Mouse (Mus musculus) layer of hippocampus, adult 2 months (tissue): Measurements from ENCODE around the gene Exog. TPM values are rescaled to one million over a fixed set of nuclear protein-coding genes. Genes with fewer than 3 reads are reported as not detected.

Experiments
- DNase-seq, 2 experiments: peaks; one replicate each; pipeline ENCODE4 v3.0.0; 2022; ENCODE audit warnings: low spot score in 2 of 2
- H3K27ac ChIP-seq: fragments of 200-600 bp; 2 replicates; pipeline ENCODE4 v1.8.1; 2022
- H3K4me3 ChIP-seq: fragments of 200-600 bp; 2 replicates; pipeline ENCODE4 v1.8.1; 2022; ENCODE audit warnings: mild to moderate bottlenecking
- CTCF ChIP-seq: fragments of 200-600 bp; conservative IDR thresholded peaks from 2 replicates; pipeline ENCODE4 v1.8.1; 2022; ENCODE audit warnings: antibody characterized with exemption, mild to moderate bottlenecking, moderate library complexity
- total RNA-seq, 2 experiments: library from RNA; stranded (reverse); gene quantifications; 2 replicates each; pipeline ENCODE4 v1.2.3; 2021

The Exog gene
- total RNA-seq, 2 experiments from 2014 or later = 17.1 to 19.1 TPM

- no peak for TF ChIP-seq CTCF
- Histone ChIP-seq H3K4me3 (no peak overlapping the region), H3K27ac (no peak overlapping the region)
- no peak for DNase-seq
Measured at GRCm38 (mm10) chr9:119497546-119498246, 53.0 kb downstream of the Exog start.

DNA sequence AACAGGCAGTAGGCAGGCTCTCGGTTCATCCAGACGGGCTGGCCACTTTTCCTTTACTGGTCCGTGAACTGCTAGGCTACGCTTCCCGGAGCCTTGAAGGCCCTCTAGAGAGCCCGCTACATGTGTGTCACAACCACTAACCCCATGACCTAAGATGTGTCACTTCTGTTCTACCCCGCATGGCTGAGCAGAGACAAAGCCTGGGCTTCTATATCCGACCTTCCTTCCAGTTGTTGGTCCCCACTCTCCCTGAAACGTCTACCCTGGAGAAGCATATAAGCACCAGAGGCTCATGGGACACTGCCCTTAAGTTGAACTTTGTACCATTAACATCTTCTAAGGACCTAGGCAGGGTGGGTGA lies 53.5 kb downstream of the Exog start:
- DNase-seq = no peak
- no peak overlapping the region for H3K27ac ChIP-seq
- no peak for TF ChIP-seq CTCF
- H3K4me3 ChIP-seq = no peak overlapping the region

- DNase-seq = no peak
- TF ChIP-seq CTCF = no peak
- no peak overlapping the region for H3K4me3 ChIP-seq
- no peak overlapping the region for H3K27ac ChIP-seq
Measured at GRCm38 (mm10) chr9:119498885-119499284, 54.1 kb downstream of the Exog start.

- no peak for DNase-seq
- peak; percentile 23; the same call in 1 of the 2 replicates for TF ChIP-seq CTCF
- no peak overlapping the region for H3K4me3 ChIP-seq
- H3K27ac ChIP-seq = no peak overlapping the region
Measured at GRCm38 (mm10) chr9:119503613-119504012, 58.9 kb downstream of the Exog start.

DNA sequence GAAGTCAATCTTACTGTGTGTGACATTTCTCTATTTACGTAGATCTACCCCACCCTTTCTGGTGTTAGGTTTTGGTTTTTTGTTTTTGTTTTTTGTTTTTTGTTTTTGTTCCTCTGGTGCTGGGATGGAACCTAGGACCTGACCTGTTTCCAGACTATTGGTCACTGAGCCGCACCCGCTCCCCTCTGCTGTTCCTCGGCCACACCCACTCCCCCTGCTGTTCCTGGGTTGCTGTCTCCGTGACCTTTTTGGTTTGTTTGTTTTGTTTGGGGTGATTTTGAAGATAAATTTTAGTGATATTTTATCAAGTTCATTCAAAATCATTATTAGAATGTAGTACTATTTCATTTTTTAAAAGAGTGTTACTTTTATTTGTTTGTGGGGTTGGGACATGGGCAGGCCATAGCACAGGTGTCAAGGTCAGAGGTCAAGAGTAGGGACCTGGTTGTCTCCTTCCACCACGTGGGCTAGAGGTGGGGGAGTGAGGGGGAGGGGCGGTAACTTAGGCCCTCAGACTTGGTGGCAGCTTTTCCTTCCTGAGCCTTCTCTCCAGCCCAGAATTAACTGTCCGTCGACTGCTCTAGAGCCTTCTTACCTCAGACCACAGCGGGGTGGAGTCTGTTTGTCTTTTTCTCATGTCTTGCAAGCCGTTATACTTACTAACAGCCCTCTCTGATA lies 60.4 kb downstream of the Exog start:
- no peak for DNase-seq
- Histone ChIP-seq H3K4me3 (no peak overlapping the region), H3K27ac (no peak overlapping the region)
- no peak for TF ChIP-seq CTCF

GRCm38 (mm10) chr9:119510902-119511301 lies 66.2 kb downstream of the Exog start:
- TF ChIP-seq CTCF = no peak
- H3K27ac ChIP-seq = no peak overlapping the region
- peak; percentile 30 to 58 for DNase-seq

DNA sequence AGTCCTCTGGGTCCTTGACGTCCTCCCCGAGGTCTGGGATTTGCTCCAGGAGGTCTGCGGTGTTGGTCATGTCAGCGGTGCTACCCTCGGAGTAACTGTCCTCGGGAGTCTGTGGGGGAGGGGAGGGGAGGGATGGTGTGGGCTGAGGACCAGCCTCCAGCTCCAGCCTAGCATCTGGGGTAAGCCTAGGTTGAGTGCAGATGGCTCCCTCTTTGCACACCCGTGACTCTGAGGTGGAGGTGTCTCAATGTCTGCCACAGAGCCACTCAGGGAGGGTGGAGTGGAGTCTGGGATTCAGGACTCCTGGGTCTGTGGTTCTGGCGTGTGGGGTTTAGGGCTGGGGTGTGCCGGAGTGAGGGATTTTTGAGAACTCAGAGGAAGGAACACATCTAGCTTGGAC lies 68.2 kb downstream of the Exog start:
- TF ChIP-seq CTCF = no peak
- no peak for DNase-seq
- no peak overlapping the region for H3K4me3 ChIP-seq
- H3K27ac ChIP-seq = no peak overlapping the region

More at GRCm38 (mm10) chr9:119510902-119511301, 66.2 kb downstream of the Exog start:
- H3K4me3 ChIP-seq = no peak overlapping the region

- no peak overlapping the region for H3K27ac ChIP-seq
- no peak overlapping the region for H3K4me3 ChIP-seq
- DNase-seq = no peak
- no peak for TF ChIP-seq CTCF
Measured at GRCm38 (mm10) chr9:119513816-119514215, 69.1 kb downstream of the Exog start.

DNA sequence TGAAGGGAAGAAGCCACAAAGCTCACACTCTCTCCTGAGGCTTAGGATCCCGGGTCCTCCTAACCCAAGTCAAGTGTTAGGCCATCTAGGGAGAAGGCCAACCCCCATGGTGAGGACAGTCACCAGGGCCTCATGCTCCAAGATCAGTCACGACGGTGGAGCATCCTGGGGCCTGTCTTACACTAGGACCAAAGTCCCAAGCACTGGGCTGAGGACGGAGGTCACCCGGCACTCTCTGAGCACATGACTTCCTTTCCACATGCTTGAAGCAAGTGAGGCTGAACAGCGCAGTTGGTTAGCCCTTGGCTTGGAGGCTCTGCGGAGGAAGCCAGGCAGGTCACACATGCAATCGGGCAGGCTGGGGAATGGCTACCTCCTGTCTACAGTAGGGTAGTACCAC lies 70.2 kb downstream of the Exog start:
- H3K27ac ChIP-seq = no peak overlapping the region
- no peak for TF ChIP-seq CTCF
- H3K4me3 ChIP-seq = no peak overlapping the region
- DNase-seq = no peak

Other genes with a start within 250 kb of the Exog start
- gene Slc22a13, start 235.8 kb upstream of the Exog start, total RNA-seq = not detected
- gene Oxsr1, start 122.5 kb upstream of the Exog start, total RNA-seq = 10 to 100 TPM; 30.2 to 31.2 TPM
- gene Acaa1a, start 105.3 kb upstream of the Exog start, total RNA-seq = 10 to 100 TPM; 77.9 to 83.1 TPM
- gene Myd88, start 103.5 kb upstream of the Exog start, total RNA-seq = 1 to 10 TPM; 5.4 to 5.7 TPM
- 1 to 10 TPM; 4.9 to 5.1 TPM for gene Xylb, start 87.6 kb upstream of the Exog start, total RNA-seq
- gene Slc22a14, start 79.4 kb upstream of the Exog start, total RNA-seq = not detected
- gene Acvr2b, start 42.8 kb upstream of the Exog start, total RNA-seq = 10 to 100 TPM; 13.9 to 14.8 TPM
- under 1 TPM; 0.86 to 0.97 TPM for gene Scn5a, start 134.1 kb downstream of the Exog start, total RNA-seq